Mouse (Mus musculus) spleen, adult 18-20 months (tissue): ENCODE results near the gene Sult1d1.
"Not testable (repeated sequence)": the region's sequence is repeated elsewhere in the genome, so short reads cannot be mapped to it uniquely, and the experiment has no call there.

Experiments used
- DNase-seq, 2 experiments: peaks; one replicate each; pipeline ENCODE4 v3.0.0; 2022; ENCODE audit warnings: mixed read lengths in 2 of 2

The Sult1d1 gene

GRCm38 (mm10) chr5:87568845-87569244, at the start of gene Sult1d1:
Gene Sult1d1 (minus strand): TSS chr5:87569027.
- no peak for DNase-seq

- DNase-seq = no peak
These were observed 46.2 kb upstream of the Sult1d1 start for GRCm38 (mm10) chr5:87615128-87615390.

GRCm38 (mm10) chr5:87614364-87615127, 45.7 kb upstream of the Sult1d1 start:
- no peak for DNase-seq

GRCm38 (mm10) chr5:87601018-87601417, 32.2 kb upstream of the Sult1d1 start:
- no peak for DNase-seq

GRCm38 (mm10) chr5:87597891-87598290, 29.1 kb upstream of the Sult1d1 start:
- DNase-seq = no peak

GRCm38 (mm10) chr5:87591494-87591893, 22.7 kb upstream of the Sult1d1 start, which contains the start of gene Sult1e1:
Gene Sult1e1 (minus strand): TSS chr5:87591594.
- DNase-seq = no peak

- no peak for DNase-seq
These were observed 21.1 kb upstream of the Sult1d1 start for GRCm38 (mm10) chr5:87589916-87590315.

- no peak for DNase-seq
These were observed 11.6 kb upstream of the Sult1d1 start for GRCm38 (mm10) chr5:87580389-87580788.

- no peak for DNase-seq
These were observed 5.3 kb upstream of the Sult1d1 start for GRCm38 (mm10) chr5:87574174-87574573.

GRCm38 (mm10) chr5:87573490-87573889, 4.7 kb upstream of the Sult1d1 start:
- DNase-seq = no peak

- DNase-seq = no peak
These were observed 4.0 kb upstream of the Sult1d1 start for GRCm38 (mm10) chr5:87572781-87573180.

GRCm38 (mm10) chr5:87567306-87567705, 1.5 kb downstream of the Sult1d1 start:
- no peak for DNase-seq

GRCm38 (mm10) chr5:87562966-87563365, 5.9 kb downstream of the Sult1d1 start:
- DNase-seq = no peak

GRCm38 (mm10) chr5:87562526-87562925, 6.3 kb downstream of the Sult1d1 start:
- no peak for DNase-seq

- no peak for DNase-seq
These were observed 8.7 kb downstream of the Sult1d1 start for GRCm38 (mm10) chr5:87560145-87560544.

GRCm38 (mm10) chr5:87550935-87551334, 17.9 kb downstream of the Sult1d1 start:
- DNase-seq = no peak

GRCm38 (mm10) chr5:87538111-87538510, 30.7 kb downstream of the Sult1d1 start, which contains the start of gene Sult1b1:
Gene Sult1b1 (minus strand): TSS chr5:87538195.
- no peak for DNase-seq

GRCm38 (mm10) chr5:87535994-87536644, 32.7 kb downstream of the Sult1d1 start:
- no peak for DNase-seq

GRCm38 (mm10) chr5:87532288-87532687, 36.5 kb downstream of the Sult1d1 start:
- no peak for DNase-seq

- not testable (repeated sequence) for DNase-seq
These were observed 45.3 kb downstream of the Sult1d1 start for GRCm38 (mm10) chr5:87523561-87523960.

- DNase-seq = no peak
These were observed 62.9 kb downstream of the Sult1d1 start for GRCm38 (mm10) chr5:87505776-87506458.
